Mouse (Mus musculus): Measurements from ENCODE around the gene Diaph2.

GRCm38 (mm10) chrX:129728717-129729220 lies 20.8 kb upstream of the Diaph2 start:
- no peak for TF ChIP-seq EP300 (IDR thresholded peaks at IDR 0.05; ENCODE audit: low read depth)
- TF ChIP-seq CTCF (IDR thresholded peaks at IDR 0.05; ENCODE audit: low read depth), result no peak

Data from liver, postnatal 0 days (tissue).